Mouse (Mus musculus): ENCODE measurements at regions not wholly inside any gene's neighbourhood (a gene's known extent, or its start where the extent isn't known, plus 50 kb on each side); places are given as distances from the start of the nearest gene placed in this dataset.

DNA sequence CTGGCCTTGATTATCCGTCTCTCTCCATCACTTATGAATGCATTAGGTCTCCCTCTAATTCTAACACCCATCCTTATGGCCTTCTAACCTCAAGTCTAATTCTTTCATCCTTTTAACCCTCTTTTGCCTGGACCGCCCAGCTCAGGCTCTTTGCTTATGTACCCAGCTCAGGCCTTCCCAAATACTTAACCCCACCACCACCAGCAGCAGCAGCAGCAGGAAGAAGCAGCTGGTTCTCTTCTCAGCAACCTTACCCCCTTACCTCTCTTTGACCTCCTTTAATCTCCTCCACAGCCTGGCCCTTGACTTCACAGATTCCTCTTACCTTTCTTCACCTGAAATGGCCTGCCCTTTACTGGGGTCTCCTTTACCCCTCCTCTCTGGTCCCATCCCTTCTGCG, 178.8 kb upstream of the Mkln1 start:
- TF ChIP-seq CTCF (IDR thresholded peaks at IDR 0.05; ENCODE audit: borderline replicate concordance, control insufficient read depth, extremely low read depth, insufficient read depth, low read length, poor library complexity) (no peak), POLR2A (IDR thresholded peaks at IDR 0.05; ENCODE audit: control insufficient read depth, extremely low read depth, insufficient read depth, low read length, poor library complexity) (no peak)

Measured in thymus, adult 2 months (tissue).